Mouse (Mus musculus) small intestine, adult 2 months (tissue): ENCODE results near the gene Rreb1. TPM values are rescaled to one million over a fixed set of nuclear protein-coding genes. Genes with fewer than 3 reads are reported as not detected.
A peak's percentile ranks its signal among the peaks of the same experiment; 100 is the strongest.

Experiments
- H3K27ac ChIP-seq: fragments of 200-500 bp; 2 replicates; pipeline ENCODE4 v1.5.1; 2012; ENCODE audit warnings: low read depth, low read length, control low read depth, inconsistent platforms; ENCODE audit not compliant: insufficient read depth
- H3K27me3 ChIP-seq: fragments of 200-500 bp; 2 replicates; pipeline ENCODE4 v1.6.1; 2012; ENCODE audit warnings: mild to moderate bottlenecking, moderate library complexity, low read length, inconsistent platforms; ENCODE audit not compliant: control insufficient read depth, insufficient read depth
- H3K36me3 ChIP-seq: fragments of 200-500 bp; 2 replicates; pipeline ENCODE4 v1.6.1; 2012; ENCODE audit warnings: mild to moderate bottlenecking, low read length, control low read depth, inconsistent platforms; ENCODE audit not compliant: control insufficient read depth, insufficient read depth
- H3K4me1 ChIP-seq: fragments of 200-500 bp; 2 replicates; pipeline ENCODE4 v1.6.1; 2012; ENCODE audit warnings: low read length, inconsistent platforms, mixed read lengths; ENCODE audit not compliant: control insufficient read depth, insufficient read depth, insufficient read length
- H3K4me3 ChIP-seq: fragments of 200-500 bp; 2 replicates; pipeline ENCODE4 v1.5.1; 2012; ENCODE audit warnings: low read depth, mild to moderate bottlenecking, control low read depth, inconsistent platforms, low read length, moderate library complexity
- CTCF ChIP-seq: fragments of 200-500 bp; IDR thresholded peaks from 2 replicates; pipeline ENCODE4 v1.5.1; 2012; ENCODE audit warnings: low read depth, mild to moderate bottlenecking, control low read depth, inconsistent platforms, low read length, moderate library complexity, mixed read lengths; ENCODE audit not compliant: insufficient replicate concordance, insufficient read length; ENCODE audit errors: extremely low read depth
- POLR2A ChIP-seq: fragments of 200-500 bp; IDR thresholded peaks from 2 replicates; pipeline ENCODE4 v1.6.1; 2012; ENCODE audit warnings: low read depth, mild to moderate bottlenecking, control low read depth, inconsistent platforms, low read length, moderate library complexity
- WGBS: fragments of 180-500 bp; shearing (Covaris S2); methylation state at CpG from one replicate; pipeline ENCODE4 v1.1.7; 2018; 5-methylcytosine and 5-hydroxymethylcytosine counted together
- polyA plus RNA-seq: library from polyadenylated mRNA; depleted of rRNA; stranded (reverse); fragments of >200 nt; gene quantifications from 2 replicates; pipeline ENCODE4 v1.2.3, GENCODE M21; 2012

Rreb1 gene
- polyA plus RNA-seq, 1 experiment, result 28.2 TPM

DNA sequence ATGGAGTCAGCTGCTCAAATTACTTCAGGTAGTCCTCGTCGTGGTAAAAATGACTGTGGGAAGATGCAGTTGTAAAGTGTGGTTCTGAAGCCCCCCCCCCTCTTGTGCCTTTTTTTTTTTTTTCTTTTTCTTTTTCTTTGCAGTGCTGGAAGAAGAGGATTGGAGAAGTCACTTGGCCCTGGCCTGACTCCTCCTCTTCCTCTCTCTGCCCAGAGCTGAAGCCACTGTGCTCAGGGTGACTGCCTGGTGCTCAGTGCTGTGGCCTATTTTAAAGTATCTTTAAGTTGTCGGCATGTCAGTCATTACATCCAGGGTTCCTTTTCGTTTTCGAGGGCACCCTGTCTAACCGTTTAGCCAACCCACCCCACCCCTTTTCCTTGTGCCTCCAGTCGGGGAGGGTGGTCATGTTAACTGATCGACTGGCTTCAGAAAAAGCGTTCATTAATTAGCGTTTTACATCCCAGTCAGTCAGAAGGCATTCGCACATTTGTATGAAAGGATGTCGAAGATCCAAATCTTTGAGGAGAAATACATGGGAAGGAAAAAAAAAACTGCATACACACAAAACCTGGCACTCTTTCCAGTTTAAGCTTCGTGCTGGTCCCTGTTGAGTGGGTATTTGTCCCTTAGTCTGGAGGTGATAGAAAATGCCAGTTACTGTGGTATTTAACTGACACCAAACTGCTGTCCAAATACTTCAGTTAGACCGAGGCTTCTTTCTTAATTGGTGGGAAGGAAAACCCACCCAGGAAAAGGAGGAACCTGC, 76.4 kb downstream of the Rreb1 start:
- peak overlapping the region; percentile 47 for H3K4me3 ChIP-seq
- H3K4me1 ChIP-seq, result peaks cover 22% of the 10 kb centered on the region
- H3K36me3 ChIP-seq, result no peaks in the 10 kb centered on the region
- H3K27me3 ChIP-seq, result no peaks in the 10 kb centered on the region
- H3K27ac ChIP-seq, result peak overlapping the region; percentile 76
- WGBS, result 19% methylated on average over 14 of the region's 14 CpGs
- no peak; the same call in 1 of the 2 replicates for TF ChIP-seq POLR2A
- no peak for TF ChIP-seq CTCF

GRCm38 (mm10) chr13:37855221-37855757, 77.1 kb downstream of the Rreb1 start:
- peak overlapping the region; percentile 76 for H3K27ac ChIP-seq
- WGBS, result 17% methylated on average over 3 of the region's 3 CpGs
- TF ChIP-seq CTCF (no peak), POLR2A (no peak)
- H3K27me3 ChIP-seq, result no peaks in the 10 kb centered on the region
- peaks cover 22% of the 10 kb centered on the region for H3K4me1 ChIP-seq
- H3K36me3 ChIP-seq, result no peaks in the 10 kb centered on the region
- no peak overlapping the region for H3K4me3 ChIP-seq

GRCm38 (mm10) chr13:37855765-37856164, 77.6 kb downstream of the Rreb1 start:
- TF ChIP-seq CTCF, result no peak
- TF ChIP-seq POLR2A, result no peak
- Histone ChIP-seq H3K4me3 (no peak overlapping the region), H3K27me3 (no peaks in the 10 kb centered on the region), H3K27ac (peak overlapping the region; percentile 53), H3K36me3 (no peaks in the 10 kb centered on the region), H3K4me1 (peaks cover 22% of the 10 kb centered on the region)

GRCm38 (mm10) chr13:37856537-37856936, 78.3 kb downstream of the Rreb1 start:
- peaks cover 22% of the 10 kb centered on the region for H3K4me1 ChIP-seq
- TF ChIP-seq POLR2A (no peak), CTCF (no peak)
- WGBS, result 27% methylated on average over 2 of the region's 2 CpGs
- H3K27me3 ChIP-seq, result no peaks in the 10 kb centered on the region
- peak overlapping the region; percentile 93 for H3K27ac ChIP-seq
- no peaks in the 10 kb centered on the region for H3K36me3 ChIP-seq
- H3K4me3 ChIP-seq, result no peak overlapping the region

- peaks cover 23% of the 10 kb centered on the region for H3K4me1 ChIP-seq
- WGBS, result under 1% methylated on average over 59 of the region's 59 CpGs
Observed at GRCm38 (mm10) chr13:37857284-37858065, 79.3 kb downstream of the Rreb1 start.

GRCm38 (mm10) chr13:37858066-37858501, 79.9 kb downstream of the Rreb1 start:
- no peak for TF ChIP-seq POLR2A
- 4% methylated on average over 19 of the region's 19 CpGs for WGBS
- Histone ChIP-seq H3K4me3 (peak overlapping the region; percentile 68), H3K36me3 (no peaks in the 10 kb centered on the region), H3K4me1 (peaks cover 20% of the 10 kb centered on the region), H3K27ac (peak overlapping the region; percentile 93), H3K27me3 (no peaks in the 10 kb centered on the region)

More at GRCm38 (mm10) chr13:37857284-37858065, 79.3 kb downstream of the Rreb1 start:
- H3K36me3 ChIP-seq, result no peaks in the 10 kb centered on the region
- peak overlapping the region; percentile 93 for H3K27ac ChIP-seq
- TF ChIP-seq POLR2A (peak; percentile 60), CTCF (no peak)
- H3K4me3 ChIP-seq, result peak overlapping the region; percentile 68
- H3K27me3 ChIP-seq, result no peaks in the 10 kb centered on the region

GRCm38 (mm10) chr13:37858508-37858907, 80.3 kb downstream of the Rreb1 start:
- Histone ChIP-seq H3K27me3 (no peaks in the 10 kb centered on the region), H3K36me3 (no peaks in the 10 kb centered on the region), H3K4me1 (peaks cover 20% of the 10 kb centered on the region), H3K27ac (peak overlapping the region; percentile 93), H3K4me3 (peak overlapping the region; percentile 68)
- TF ChIP-seq POLR2A (no peak), CTCF (no peak)
- WGBS, result 24% methylated on average over 9 of the region's 9 CpGs
